Mouse (Mus musculus) CH12.LX (cell line): ENCODE data around the gene Setmar.

Experiments
- CTCF ChIP-seq, 2 experiments: IDR thresholded peaks in 1 of 2; conservative IDR thresholded peaks in 1 of 2; 2 replicates each; pipeline ENCODE4 v1.5.1; 2011 to 2012; ENCODE audit warnings: low read depth in 2 of 2, low read length in 2 of 2, improper control_type of control experiment in 1 of 2, inconsistent platforms in 1 of 2, mild to moderate bottlenecking in 1 of 2, moderate library complexity in 1 of 2
- EP300 ChIP-seq: IDR thresholded peaks from 2 replicates; pipeline ENCODE4 v1.6.1; 2011; ENCODE audit warnings: low read length, improper control_type of control experiment
- NRF1 ChIP-seq: IDR thresholded peaks from 2 replicates; pipeline ENCODE4 v1.6.1; 2014; ENCODE audit warnings: low read depth, mild to moderate bottlenecking, inconsistent platforms, low read length, improper control_type of control experiment, moderate library complexity
- UBTF ChIP-seq: IDR thresholded peaks from 2 replicates; pipeline ENCODE4 v1.6.1; 2012; ENCODE audit warnings: low read depth, mild to moderate bottlenecking, inconsistent platforms, low read length, improper control_type of control experiment, moderate library complexity
- USF2 ChIP-seq: conservative IDR thresholded peaks from 2 replicates; pipeline ENCODE4 v1.6.1; 2011; ENCODE audit warnings: low read depth, low read length, improper control_type of control experiment
- ZC3H11A ChIP-seq: IDR thresholded peaks from 2 replicates; pipeline ENCODE4 v1.6.1; 2012; ENCODE audit warnings: low read depth, mild to moderate bottlenecking, inconsistent platforms, low read length, improper control_type of control experiment

DNA sequence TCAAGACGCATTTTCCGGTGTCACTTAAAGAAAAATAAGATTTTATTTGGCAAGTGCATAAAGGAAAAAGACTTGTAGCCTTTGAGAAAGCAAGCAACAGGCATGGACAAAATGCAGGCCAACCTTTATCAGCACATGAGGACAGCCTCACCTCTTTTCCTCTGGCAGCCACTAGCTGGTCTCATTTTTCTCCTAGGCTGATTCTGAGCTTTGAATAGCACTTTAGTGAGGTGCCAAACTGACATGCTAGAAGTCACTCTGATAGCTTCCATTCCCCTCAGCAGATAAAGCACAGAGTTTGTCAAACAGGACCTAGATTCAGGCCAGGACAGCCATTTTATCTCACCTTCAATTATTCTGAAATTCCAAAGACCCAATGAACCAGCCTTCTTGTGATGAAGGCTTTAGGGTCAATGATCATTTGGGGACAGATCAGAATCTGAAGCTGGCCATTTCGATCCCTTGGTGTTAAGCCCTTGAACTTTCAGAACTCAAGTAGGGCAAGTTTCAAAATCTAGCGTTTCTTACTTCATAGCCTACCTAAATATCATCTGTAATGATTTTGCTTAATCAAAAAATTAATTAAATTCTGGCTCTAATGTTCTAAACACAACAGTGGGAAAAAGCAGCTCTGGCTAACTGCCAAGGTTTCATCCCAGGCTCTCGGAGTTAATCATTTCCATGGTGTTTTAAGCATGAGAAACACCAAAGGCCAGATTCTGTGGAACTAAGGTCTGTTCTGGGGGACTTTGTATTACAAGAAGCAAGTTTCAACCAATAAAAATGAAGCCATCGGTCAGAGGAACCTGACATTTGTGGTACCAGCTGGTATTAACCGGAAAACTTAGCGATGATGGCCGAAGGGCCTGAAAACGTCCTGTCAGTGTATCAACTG is 37.3 kb downstream of the Setmar start:
- TF ChIP-seq USF2 (no peak), EP300 (no peak), UBTF (no peak), CTCF (conservative IDR thresholded peaks at IDR 0.05 in 1 of 2, IDR thresholded peaks at IDR 0.05 in 1 of 2; ENCODE audit: low read depth in 2 of 2, low read length in 2 of 2) (no peak), NRF1 (no peak), ZC3H11A (no peak)
